Mouse (Mus musculus) monocyte, adult 5-6 weeks (primary cell): Measurements from ENCODE around the gene Prkcd. TPM values are rescaled to one million over a fixed set of nuclear protein-coding genes. Genes with fewer than 3 reads are reported as not detected.

Experiments
- ATAC-seq: fragments of 153-309, 156-312 bp; replicated peaks from 2 replicates; pipeline ENCODE4 v1.8.0; 2017; ENCODE audit warnings: mild to moderate bottlenecking; ENCODE audit not compliant: low TSS enrichment, insufficient number of reproducible peaks, severe bottlenecking, poor library complexity, low FRiP score
- total RNA-seq: library from RNA; stranded (forward); fragments of 200-1000, 200-491, 200-594 nt; gene quantifications from 3 replicates; pipeline ENCODE4 v1.2.3, GENCODE M21; 2017

Gene Prkcd
- total RNA-seq, 1 experiment from 2014 or later, result 725 TPM

DNA sequence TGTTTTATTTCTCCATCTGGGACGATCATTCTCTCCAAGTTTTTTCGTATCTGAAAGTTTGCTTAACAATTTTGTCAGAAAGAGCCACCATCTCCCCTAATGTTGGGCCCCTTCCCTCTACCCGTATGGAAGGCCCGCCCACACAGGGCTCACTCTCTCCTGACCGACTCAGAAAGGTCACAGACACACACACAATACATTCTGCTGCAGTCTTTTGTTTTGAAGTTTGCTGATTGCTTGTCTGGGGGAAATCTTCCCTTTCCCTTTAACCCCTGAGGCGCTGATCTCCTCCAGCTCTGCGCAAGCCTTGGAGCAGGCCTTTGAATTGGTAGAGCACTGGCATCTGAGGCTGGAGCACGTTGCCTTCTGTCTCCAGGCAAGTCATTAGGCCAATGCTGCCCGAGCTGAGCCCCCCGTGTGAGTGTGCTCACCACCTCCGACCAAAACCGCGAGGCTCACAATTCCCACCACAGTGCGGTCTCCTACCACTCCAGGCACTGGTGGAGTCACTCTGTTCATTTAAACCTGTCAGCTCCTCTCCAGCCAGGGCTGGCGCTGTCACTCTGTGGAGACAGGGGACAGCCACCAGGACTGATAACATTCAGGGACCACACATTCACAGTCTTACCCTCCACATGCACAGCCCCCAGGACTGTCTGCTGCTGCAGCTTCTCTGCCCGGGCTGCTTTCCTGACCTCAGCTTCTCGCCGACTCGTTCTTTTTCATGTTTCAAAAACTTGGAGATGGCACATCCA lies 41.3 kb downstream of the Prkcd start:
- 0 out of 2 replicates have a peak, but pooled peaks have one; percentile 14 for ATAC-seq

DNA sequence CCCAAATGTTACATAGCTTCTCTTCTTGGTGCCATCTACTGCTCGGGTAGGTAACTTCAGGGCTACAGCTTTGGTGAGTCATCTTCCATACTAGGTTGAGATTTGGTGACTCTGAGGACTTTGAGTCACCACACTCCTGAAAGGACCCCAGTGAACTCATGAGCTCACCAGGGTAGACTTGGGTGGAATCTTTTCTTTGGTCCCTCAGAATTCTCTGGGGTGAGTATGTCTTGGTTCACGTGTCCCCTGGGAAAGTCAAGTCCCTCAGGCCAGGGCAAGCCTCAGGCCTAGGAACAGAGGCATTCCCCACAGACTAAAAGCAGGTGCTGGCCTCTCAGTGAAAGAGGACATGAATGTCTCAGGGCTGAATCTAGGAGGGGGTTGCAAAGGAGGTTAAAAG lies 41.9 kb downstream of the Prkcd start:
- no peak for ATAC-seq

DNA sequence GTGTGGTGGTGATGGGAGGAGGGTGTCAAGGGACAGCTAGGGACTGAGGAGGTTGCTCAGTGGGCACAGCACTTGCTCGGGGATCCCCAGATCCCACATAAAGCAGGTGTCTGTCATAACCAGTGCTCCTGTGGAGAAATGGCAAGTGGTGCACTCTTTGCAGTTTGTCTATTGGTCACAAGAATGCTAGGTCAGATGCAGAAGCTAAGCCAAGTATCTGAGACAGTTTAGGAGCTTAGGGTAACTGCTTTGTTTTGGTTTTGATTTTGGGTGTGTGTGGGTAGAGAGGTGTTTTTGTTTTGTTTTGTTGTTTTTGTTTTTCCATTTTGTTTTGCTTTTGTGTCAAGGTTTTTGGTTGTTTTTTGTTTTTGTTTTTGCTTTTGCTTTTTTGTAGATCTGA lies 44.8 kb downstream of the Prkcd start:
- ATAC-seq, result no peak

DNA sequence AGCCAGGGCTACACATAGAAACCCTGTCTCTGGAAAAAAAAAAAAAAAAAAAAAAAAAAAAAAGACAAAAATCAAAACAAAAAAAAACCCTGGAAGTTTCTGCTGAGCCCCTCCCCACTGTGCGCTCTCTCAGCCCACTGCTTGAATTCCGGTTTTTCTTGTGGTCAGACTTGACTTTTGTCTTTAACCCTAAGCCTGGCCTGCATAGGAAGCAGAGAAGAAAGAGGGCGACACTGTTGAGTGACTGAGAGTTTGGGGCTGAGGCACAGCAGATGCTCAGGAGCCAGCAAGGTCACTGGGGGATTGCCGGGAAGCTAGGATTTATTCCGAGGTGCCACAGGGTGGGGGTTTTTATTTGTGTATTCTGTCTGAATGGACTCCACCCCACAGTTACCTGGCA lies 46.1 kb downstream of the Prkcd start:
- ATAC-seq, result peak; percentile 41

DNA sequence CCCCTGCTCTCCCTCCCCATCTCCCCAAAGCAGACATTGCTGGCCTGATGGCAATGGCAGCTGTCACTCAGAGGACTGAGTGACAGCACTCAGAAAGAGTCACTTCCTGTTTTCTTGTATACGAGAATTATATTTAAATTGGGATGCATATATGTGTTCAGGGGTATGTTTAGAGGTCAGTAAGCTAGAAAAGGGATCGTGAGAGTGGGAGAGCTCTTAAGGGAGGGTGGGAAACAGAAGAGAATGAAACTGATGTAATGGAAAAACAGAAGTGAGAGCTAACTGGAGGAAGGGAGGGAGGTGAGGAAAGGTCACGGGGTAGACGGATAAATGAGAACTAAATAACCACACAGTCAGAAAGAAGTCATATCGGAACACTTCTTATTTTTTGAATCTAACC lies 46.8 kb downstream of the Prkcd start:
- peak; percentile 77 for ATAC-seq

DNA sequence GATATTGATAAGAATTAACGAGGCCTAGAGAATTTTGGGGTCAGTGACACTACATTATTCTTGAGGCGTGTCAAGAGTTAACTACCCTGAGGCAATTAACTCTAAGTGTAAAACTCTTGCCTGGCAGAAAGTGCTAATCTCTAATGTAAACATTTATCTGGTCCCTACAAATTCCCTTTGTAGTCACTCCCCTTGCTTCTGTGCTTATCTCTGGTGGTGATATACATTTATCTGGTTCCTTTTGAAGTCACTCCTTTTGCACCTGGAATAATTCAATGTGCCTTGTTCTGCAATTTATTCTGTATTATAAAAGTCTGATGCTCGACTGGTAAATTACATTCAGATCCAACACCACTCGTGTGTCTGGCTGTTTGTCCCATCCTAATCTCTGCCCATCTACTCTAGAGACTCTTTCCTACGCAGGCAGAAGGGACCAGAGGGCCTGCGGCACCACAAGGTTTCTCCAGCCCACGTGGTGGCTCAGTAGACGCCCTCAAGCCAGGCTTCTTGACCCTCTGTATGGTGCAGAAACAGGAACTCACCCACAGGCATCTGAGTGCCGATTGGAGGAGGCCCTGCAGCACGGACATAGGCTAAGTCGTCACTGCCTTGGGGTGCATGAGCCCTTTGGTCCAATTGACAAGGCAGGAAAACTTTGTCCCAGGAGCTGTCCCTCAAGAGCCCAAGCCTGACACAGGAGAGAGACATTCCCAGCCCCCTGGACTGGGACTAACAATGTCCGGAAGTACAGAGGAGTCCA lies 48.5 kb downstream of the Prkcd start:
- ATAC-seq, result peak; percentile 78

DNA sequence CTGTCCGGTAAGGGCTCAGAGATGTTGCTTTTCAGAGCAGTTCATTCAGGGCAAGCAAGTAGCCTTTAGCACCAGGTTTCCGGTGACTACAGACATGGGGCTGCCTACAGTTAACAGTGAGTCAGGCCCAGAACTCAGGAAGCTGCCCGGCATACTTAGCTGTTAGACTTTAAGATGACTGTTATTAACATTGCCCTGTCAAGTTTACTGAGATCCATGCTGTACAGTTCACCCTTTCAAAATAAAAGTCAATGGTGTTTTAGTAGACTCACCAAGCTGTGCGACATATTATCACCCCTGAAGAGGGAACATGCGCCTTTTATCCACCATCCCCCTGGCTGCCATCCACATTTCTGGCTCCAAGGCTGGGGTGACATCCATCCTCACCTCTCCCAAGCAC lies 49.8 kb downstream of the Prkcd start:
- ATAC-seq, result no peak

DNA sequence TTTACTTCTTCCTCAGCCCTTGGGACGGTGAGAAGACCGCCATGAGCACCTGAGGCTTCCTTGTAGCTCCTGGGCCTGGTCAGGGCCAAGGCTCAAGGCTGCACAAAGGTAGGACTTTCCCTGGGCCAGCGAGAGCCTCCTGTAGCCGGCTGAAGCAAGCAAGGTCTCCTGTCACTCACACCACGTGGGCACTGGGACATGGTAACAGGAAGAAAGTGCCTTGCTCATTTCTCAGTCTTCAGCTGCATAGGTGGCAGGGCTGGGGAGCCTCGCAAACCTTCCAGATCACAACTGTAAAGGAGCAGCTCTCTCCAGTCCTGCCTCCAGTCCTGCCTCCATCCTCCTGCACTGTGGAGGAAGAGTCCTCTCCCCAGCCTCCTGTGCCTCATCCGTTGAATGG lies 50.2 kb downstream of the Prkcd start:
- ATAC-seq, result no peak

DNA sequence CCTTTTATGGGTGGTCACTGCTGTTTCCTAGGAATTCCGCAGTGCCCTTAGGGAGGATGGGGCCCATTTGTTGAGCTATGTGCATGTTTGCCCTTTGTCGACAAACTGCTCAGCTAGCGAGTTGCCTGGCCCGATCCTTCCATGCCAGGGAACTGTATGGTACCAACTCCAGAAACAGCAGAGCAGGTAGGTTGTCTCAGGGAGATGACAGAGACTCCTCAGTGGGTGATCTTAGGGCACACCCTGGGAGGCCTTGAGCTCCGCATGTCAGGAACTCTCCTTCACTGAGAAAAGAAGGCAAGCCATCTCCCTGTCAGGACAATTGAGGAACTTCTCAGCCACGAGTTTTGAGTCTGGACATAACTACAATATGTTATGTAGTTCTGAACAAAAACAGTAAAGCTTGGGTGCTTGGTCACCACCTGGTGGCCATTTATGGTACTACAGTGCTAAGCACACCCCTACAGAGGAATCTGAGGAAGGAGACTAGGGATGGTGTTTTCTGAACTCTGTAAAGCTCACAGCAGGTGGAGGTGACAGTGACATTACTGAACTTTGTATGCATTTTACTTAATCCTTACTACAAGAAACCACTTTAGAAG lies 51.9 kb downstream of the Prkcd start:
- ATAC-seq, result peak; percentile 51

DNA sequence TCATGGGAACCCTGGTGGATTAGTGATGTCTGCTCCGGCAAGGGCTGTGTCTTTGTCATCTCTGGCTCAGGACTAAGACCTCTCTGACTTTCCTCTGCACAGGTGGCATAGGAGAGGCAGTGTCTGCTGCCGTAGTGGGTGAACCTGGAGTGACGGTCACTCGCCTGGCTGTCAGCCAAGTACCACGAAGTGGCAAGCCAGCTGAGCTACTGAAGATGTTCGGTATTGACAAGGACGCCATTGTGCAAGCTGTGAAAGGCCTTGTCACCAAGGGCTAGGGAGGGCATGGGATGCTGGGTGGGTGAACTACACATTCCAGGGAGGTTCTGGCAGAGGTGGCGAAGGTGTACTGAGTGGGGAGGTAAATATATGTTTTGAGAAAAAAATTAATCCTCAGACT lies 52.8 kb downstream of the Prkcd start:
- no peak for ATAC-seq

DNA sequence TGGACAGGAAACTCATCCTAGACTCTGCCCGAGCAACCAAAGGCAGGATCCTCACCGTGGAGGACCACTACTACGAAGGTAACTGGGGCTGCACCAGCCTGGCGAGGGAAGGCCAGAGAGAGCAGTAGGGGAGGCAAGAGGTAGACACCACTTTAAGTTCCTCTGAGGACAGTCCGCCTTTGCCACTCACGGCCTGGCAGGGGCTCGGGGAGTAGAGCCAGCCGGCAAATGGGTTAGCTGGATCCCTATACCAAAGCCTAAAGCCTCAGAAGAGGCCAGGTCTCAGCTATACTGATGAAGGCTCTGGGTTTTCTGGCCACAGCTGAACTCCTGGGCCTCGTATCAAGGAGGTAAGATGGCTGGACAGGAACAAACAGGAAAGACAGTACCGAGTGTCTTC lies 53.8 kb downstream of the Prkcd start:
- ATAC-seq, result no peak

DNA sequence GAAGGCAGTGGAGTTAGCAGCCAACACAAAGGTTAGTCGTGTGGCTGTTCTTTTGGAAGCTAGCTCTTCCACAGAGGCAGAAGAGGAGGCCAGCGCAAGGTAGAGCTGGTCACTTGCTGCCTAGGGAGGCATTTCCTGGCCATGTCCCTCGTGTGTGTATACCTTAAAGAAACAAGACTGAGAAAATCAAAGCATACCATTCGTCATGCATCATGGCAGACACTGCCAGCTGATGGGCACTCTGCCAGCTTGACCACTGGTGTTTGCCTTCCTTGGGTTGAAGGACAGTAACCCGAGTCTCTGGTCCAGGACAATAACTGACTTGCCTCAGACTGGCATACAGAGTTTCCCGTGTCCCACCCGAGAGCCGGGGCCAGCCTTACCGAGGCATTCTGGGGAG lies 55.7 kb downstream of the Prkcd start:
- no peak for ATAC-seq

DNA sequence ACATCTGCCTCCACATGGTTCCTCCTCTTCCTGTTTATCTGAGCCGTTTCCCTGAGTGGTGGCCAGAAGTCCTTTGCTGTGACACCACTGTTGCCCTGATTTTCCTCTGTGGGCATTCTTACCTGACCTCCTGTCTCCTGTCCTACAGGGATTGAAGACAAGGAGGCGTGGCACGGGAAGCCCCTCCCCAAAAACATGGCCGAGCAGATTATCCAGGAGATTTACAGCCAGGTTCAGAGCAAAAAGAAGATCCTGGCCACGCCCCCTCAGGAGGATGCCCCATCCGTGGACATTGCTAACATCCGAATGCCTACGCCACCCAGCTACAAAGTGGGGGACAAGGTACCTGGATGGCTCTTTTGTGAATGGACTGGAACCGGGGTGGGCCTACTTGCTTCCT lies 58.0 kb downstream of the Prkcd start:
- ATAC-seq, result no peak

DNA sequence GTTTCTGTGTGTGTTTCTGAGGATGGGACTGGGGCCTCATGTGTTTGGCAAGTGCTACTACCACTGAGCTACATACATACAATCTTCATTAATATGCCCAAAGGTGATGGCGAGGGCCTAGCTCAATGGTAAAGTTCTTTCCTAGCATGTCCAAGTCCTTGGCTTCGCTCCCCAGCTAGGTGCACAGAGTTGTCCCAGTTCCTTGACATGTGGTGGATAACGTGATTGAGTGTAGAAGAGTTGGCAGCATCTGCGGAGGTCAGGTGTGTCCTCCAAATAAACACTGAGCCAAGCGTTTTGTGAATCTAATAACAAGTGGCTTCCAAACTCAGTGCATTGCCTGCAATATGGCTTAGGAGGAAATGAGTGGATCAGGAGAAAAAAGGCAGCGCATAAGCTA lies 59.7 kb downstream of the Prkcd start:
- ATAC-seq, result no peak

DNA sequence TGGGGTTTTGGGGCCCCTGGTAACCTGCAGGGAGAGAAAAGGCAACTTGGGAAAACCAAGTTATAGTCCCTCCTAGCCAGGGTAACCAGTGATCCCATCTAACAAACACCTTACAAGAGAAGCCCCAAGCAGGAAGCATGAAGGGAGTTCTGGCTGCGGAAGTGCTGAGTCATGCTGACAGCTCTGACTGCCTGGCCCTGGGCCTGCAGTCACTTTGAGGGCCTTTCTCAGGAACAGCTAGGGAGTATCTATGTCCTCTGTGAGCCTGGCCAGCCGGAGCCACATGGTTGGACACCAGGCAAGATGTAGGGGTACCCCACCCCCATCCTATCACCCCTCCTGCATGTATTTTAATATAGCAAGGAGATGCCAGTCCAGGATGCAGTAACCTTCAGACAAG lies 61.6 kb downstream of the Prkcd start:
- no peak for ATAC-seq

DNA sequence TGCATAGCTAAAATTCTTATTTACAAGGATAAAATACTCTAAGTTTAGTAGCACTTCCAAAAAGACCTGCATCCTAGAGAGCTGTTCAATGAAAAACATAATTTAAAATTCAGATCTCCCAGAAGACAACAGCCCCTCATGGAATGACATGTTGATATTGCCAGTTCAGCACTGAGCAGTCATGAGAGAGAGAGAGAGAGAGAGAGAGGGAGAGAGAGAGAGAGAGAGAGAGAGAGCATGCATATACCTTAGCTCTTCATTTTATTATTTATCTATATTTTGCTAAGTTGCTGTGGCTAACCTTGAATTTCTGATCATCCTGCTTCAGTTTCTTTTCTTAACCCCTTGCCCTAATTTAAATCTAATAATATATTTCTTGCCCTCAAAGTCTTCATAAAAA lies 63.7 kb downstream of the Prkcd start:
- no peak for ATAC-seq

DNA sequence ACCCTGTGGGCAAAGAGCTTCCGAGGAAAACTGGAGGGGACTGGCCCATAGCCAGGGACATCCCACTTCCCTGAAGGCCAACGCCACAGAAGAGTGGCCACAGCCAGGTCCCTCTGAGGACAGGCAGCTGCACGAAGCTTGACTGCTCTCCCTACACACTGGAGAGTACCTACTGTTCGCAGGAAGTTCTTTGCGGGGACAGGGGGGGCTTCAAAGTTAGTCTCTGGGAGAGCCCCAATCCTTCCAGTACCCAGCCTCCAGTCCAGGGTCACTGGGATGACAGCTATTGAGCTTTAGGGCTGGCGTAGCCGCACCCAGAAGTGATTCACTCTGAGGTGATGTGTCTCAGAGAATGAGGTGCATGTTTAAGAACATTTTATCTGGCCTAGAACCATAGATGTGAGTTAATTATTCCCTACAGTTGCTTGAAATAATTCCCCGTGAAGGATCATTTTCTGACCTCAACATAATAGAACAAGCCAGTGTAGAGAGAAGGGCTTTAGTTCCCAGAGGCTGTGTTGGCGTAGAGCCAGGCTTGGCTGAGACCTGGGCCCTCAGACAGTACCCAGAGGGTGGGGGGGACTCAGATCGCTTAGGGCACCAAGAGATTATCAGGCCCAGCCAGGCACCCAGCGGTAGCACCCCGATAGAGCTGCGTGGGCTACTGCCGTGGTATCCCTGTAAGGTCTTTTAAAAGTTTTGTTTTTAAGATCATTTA lies 64.4 kb downstream of the Prkcd start:
- ATAC-seq, result no peak

DNA sequence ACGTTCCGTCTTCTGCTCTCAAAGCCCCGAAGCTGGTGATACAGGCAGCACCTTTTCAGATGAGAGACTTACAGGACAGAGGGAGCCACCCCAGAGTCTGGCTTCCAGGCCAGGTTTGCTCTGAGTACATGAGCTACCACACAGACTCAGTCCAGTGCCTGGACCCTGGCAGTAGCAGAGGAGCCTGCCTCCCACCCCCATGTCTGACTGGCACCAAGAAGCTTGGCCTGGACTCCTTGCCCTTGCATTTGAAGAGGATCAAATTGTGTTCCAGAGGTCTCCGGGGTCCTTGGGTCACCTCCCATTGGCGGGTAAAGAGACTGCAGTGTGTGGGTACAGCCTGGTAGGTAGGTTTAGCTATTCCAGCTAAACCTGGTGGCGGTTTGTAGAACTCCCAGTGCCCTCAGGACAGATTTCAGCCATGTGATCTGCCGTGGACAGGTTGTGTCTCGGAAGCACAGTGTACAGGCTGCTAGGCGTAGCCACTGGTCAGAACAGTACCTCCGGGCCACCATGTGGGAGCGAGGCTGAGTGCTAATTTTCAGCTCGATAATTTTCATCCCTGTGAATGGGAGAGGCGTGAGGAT lies 65.1 kb downstream of the Prkcd start:
- ATAC-seq, result no peak

DNA sequence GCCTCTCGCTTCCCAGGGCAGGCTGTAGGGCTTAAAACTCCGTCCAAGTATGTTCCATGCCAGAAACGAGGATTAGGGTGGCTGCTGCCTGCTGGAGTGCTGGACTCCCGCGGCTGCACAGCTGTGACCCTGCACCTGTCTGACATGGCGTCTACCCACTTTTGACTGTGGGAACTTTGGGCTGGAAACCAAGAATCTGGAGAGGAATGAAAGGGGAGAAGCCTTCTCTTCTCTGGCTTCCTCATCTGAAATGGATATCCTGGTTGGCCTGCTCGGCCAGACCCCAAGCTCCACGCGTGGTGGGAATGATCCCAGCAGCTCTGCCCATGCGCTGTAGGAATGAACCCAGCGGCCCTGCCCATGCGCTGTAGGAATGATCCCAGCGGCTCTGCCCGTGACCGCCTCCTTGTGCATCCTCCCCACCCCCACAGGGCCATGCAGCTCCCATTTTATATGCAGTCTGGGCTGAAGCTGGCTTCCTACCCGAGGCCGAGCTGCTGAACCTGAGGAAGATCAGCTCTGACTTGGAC lies 66.6 kb downstream of the Prkcd start:
- no peak for ATAC-seq
